Mouse (Mus musculus) layer of hippocampus, postnatal 25 days (tissue): ENCODE data around the gene Atp6v0a2. TPM values are rescaled to one million over a fixed set of nuclear protein-coding genes. Genes with fewer than 3 reads are reported as not detected.
"Not testable (repeated sequence)": the region's sequence is repeated elsewhere in the genome, so short reads cannot be mapped to it uniquely, and the experiment has no call there.

Experiments
- DNase-seq, 2 experiments: peaks; one replicate each; pipeline ENCODE4 v3.0.0; 2022; ENCODE audit warnings: mixed read lengths in 2 of 2, low spot score in 1 of 2; ENCODE audit errors: extremely low spot score in 1 of 2
- total RNA-seq, 2 experiments: library from RNA; stranded (reverse); gene quantifications; 2 replicates each; pipeline ENCODE4 v1.2.3; 2021

Atp6v0a2 gene
- 10 to 100 TPM; 53.5 to 68.2 TPM for total RNA-seq

DNA sequence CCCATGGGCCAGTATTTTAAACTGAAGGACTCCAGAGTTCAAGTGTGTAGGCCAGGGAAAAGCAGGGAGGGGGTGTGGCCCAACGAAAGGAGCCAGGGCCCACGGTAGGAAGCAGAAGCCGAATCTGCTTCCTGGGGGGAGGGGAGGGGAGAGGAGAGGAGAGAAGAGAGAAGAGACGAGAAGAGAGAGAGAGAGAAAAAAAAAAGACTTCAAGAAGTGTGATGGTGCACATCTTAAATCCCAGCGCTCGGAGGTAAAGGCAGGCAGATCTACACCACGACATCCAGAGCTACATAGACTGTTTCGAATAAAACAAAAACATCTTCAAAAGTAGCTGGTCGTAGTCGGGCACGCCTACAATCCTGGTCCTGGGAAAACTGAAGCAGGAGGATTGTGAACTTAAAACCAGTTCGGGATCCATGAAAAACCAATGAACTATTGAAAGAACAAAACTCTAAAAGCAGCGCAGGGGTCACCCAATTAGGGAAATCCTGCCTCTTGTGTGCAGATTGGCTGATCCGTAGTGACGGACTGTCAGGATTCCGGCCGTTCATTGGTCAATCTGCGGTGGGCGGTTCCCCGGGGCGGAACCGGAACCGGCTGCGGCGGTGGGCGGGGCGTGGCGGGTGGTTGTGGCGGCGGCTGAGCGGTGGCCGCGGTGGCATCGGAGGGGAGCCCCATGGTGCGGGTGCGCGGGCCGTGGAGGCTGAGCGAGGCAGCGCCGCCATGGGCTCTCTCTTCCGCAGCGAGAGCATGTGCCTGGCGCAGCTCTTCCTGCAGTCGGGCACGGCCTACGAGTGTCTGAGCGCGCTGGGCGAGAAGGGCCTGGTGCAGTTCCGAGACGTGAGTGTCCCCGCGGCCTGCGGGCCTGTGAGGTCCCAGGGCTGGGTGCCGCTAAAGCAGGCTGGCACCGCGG, at the start of gene Atp6v0a2:
TSS of gene Atp6v0a2 (plus strand) at position 129 of the 916 bp plus-strand sequence.
- peak; percentile 89 to 92 for DNase-seq

DNA sequence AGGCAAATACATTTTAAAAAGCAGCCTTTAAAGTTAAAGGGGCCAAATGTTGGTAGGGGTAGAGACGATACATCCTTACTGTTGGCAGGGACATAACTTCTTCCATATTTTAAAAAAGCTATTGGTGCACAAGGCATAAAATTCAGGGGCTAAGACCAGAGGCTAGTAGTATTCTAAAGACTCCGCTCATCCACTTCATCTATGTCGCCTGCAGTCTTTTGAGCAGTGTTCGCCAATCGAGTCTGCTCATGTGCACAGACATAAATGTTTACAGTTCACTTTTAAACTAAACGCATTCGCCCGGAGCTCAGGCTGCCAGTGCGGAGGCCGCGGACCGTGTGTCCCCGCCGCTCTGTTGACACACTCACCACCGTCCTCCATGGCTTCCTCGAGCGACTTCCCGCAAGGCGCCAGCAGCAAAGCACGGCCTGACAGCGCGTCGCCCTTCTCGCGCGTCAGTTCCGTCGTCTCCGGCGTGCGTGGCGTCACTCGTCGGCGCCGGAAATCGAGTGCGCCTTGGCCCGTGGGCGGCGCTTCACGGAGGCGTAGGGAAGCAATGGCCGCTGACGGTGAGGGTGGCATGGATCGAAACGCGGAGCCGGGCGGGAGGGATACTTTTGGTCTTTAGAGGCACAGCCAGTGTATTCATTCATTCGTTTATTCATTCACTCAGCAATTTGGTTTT, 49.6 kb upstream of the Atp6v0a2 start, which contains the start of the genes Eif2b1 and Gtf2h3:
TSS of gene Eif2b1 (minus strand) at position 499 of the 685 bp plus-strand sequence.
TSS of gene Gtf2h3 (plus strand) at position 508 of the 685 bp plus-strand sequence.
- DNase-seq, result peak; percentile 93 to 95

DNA sequence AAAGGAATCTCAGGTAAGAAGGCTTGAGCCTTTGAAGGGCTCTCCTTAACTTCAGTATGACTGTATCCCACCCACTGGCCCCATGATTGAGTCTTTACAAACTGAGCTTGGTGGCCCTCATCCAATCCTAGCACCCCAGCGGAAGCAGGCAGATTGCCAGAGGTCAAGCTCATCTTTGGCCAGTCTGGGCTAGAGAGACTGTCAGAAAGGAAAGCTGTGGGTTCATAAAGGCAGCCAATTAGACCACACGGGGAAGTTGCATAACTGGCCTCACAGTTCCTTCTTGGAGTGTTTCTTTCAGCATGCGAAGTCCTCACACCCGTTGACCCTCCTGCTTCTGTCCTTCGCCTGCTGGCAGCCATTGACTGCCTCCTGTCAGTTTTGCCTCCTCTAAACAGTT, 45.9 kb upstream of the Atp6v0a2 start:
- DNase-seq, result no peak

DNA sequence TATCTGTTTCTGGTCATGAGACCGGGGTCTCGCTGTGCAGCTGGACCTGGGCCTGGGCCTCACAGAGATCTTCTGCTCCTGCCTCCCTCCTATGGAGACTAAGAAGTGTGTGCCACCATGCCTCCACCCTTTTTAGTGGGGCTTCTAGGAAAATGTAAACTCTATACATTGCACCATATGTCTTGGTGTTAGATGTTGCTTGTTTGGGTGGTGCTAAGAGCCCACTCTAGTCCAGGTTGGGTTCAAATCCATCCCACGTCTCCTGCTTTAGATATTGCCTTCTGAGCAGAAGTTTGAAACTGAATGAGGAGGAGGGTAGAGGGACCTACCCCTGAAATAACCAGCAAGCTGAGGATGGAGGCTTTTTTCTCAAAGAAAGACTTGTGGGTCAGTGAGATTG, 35.6 kb upstream of the Atp6v0a2 start:
- DNase-seq, result no peak

DNA sequence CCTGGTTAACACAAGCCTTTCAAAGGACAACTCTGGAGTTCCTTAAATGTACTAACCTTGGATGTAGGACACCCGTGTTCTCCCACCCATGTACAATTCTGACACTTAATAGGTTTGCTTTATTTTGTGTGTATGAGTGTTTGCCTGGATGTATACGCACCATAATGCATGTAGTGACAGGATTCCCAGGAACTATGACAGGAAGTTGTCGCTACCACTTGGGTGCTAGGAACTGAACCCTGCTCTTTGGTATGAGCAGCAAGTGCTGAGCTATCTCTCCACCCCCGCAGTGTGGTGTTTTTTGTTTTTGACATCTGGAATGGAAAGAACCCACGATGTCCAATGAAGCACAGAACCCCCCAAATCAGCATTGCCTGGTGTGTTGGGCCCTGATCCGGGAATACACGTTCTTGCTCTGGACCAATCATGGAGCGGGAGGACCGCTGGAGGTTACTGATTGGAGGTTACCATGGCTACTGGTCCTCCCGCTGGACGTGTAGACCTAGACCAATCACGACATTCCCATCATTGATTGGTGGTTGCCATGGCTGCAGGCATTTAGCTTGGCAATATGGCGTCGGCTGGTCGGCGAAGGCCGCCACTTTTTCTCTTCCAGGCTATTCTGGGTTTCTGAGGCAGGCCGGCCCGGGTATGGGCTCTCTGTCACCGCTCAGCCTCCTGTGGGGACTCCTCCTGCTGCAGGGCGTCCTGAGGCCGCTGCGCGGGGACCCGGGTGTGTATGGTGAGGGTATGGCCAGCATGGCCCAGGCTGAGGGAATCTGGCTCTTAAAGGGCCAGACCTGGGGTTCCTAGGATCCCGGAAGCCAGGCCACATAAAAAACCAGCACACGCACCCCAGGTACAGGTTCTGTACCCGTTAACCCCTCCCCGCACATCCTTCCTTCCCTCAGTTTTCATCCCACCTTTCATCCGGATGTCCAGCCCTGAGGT, 29.9 kb upstream of the Atp6v0a2 start:
- DNase-seq, result peak; percentile 73 to 76

DNA sequence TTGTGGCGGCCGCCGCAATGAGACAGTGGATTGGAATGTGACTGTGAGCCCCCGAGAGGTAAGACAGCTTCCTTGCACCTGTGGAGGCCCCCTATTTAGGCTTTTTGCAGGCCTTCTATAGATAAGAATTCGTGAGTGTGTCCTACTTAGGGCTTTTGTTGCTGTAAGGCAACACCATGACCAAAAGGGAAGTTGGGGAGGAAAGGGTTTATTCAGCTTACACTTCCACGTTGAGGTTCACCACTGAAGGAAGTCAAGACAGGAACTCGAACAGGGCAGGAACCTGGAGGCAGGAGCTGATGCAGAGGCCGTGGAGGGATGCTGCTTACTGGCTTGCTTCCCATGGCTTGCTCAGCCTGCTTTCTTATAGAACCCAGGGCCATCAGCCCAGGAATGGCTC, 28.6 kb upstream of the Atp6v0a2 start:
- not testable (repeated sequence) for DNase-seq

DNA sequence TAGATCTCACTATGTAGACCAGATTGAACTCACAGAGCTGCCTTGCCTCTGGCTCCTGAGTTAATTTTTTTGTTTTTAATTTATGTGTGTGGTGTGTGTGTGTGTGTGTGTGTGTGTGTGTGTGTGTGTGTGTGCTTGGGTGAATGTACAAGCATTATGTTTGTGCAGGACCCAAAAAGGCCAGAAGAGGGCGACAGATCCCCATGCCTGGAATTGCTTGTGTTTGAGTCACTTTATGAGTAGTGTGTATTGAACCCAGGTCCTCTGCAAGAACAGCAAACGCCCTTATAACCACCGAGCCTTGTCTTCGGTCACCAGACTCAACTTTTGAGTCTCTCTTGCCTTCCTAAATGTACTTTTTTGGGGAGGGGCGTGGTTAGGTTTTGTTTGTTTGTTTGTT, 26.0 kb upstream of the Atp6v0a2 start:
- peak in 1 of 2 experiments; percentile 66 for DNase-seq

DNA sequence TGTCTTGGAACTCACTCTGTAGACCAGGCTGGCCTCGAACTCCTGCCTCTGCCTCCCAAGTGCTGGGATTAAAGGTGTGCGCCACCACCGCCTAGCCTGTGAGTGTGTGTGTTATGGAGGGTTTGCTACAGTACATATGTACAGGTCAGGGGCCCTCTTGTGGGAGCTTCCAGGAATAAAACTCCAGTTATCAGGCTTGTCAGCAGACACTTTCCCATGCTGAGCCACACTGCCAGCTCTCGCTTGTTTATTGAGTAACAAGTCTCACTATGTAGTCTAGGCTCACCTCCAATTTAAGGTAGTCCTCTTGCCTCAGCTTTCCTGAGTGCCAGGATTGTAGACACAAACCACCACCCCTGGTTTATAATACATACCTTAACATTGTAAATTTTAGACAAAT, 24.1 kb upstream of the Atp6v0a2 start:
- DNase-seq, result no peak

DNA sequence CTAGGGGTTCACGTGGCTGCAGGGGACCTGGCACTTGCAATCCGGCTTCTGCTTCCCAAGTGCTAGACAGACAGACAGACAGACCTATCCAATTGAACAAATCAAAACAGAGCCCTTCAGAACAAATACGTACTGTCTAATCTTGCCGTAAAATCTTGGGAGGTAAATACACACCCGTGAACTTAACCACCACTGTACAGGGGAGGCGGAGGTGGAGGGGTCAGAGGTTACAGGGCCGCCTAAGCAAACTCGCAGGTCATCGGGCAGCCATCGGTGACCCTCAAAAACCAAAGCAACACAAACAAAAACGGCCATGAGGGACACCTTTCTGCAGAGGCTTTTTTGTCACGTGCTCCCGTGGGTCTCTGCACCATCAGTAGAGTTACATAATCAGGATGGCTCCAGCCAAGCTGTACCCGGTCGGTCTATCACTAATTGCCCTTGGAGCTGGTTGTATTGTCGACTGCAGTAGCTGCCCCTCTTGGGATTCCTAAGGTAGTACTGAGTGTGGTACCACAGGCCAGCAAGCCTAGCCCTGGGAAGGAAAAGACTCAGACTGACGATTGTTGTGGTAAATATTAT, 23.2 kb upstream of the Atp6v0a2 start:
- DNase-seq, result no peak

DNA sequence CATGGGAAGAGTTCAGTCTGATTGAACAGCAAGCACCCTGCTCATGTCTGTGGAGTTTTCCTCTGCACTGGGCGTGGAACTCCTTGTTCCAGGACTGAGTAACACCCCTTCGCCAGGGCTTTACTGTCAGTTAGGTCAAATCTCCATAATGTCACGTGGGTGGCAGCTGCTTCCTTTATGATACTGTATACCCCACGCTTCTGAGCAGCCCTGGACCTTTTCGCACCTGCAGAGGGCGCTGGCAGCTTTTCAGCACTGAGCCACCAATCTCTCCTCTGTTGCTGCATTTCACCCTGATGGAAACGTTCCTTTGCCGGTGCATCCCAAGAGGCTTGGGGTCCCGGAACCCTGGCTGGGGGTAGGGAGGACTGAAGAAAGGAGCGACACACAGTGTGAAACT, 17.4 kb upstream of the Atp6v0a2 start:
- DNase-seq, result no peak

DNA sequence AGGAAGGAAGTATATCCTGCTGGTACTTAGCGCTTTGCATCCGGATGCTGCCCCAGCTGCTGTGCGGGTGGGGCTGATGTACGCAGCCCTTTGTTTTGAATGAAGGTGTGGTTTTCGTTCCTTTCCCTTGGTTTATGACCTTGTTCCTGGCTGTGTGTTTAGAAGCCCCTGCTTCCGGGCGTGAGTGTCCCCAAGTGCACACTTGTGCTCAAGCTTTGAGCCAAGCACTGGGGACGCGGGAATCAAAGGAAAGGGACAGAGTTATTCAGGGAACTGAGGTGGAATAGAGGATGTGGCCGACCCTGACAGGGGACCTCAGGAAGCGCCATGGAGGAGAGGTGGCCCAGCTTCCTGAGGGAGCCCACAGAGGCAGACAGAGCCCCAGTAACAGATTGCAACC, 13.7 kb upstream of the Atp6v0a2 start:
- DNase-seq, result no peak

DNA sequence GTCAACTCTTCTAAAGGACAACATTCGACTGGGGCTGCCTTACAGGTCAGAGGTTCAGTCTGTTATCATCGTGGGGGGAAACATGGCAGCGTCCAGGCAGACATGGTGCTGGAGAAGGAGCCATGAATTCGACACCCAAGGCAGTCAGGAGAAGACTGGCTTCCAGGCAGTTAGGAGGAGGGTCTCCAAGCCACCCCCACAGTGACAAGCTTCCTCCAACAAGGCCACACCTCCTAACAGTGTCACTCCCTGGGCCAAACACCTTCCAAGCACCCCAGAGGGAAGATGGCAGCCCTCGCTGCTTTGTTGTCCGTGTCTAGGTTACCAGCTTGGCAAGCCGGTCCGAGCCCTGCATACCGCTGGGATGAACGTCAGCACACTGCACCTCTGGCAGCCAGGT, 9.7 kb upstream of the Atp6v0a2 start:
- DNase-seq, result no peak

DNA sequence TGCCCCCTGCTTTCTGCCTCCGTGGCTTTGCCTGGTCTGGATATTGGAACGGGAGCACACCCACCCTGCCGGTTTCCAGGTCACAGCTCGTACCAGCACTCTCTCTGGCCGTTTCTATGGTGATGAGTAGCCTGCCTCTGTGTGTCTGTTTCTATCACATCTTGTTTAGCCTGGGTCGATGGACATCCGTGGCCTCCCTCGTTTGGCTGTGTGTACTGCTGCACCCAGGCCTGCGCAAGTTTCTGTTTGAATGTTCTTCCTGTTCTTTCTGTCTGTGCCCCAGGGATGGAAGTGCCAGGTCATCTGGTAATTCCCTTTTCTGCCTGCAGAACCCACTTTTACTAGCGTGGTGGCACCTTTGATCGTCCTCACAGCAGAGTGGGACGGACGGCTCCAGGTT, 7.0 kb upstream of the Atp6v0a2 start:
- DNase-seq, result no peak

DNA sequence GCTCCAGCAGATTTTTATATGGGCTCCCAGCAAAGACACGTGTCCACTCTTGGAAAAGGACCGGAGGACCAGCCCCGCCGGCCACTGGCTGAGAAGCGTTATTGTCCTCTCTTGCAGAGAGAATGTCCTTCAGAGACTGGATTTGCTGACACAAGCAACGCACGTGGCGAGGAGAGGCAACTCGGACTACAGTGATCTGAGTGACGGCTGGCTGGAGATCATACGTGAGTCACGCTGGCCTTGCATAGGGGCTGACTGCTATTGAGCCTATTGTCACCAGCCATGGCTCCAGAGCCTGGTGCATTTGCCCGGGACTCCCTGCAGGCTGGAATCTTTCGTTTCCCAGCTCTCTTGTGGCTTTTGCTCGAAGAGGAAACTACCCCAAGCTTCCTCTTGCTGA, 5.5 kb upstream of the Atp6v0a2 start:
- no peak for DNase-seq

DNA sequence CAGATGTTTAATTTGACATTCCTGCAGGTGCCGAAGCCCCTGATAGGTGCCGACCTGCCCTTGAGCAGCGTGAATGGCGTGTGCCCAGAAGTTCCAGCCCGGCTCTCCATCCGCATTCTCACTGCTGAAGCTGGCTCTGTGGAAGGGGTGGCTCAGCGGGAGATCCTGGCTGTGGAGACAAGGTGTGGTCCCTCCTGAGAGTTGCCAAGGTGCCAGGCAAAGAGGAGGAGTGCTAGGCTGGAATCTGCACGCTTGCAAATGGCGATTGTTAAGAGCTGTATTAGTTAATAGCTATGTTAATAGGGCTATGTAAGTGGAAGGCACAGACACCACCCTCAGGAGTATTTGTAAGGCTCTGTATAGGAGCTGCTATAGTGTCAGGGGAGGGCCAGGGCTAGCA, 4.1 kb upstream of the Atp6v0a2 start:
- no peak for DNase-seq

DNA sequence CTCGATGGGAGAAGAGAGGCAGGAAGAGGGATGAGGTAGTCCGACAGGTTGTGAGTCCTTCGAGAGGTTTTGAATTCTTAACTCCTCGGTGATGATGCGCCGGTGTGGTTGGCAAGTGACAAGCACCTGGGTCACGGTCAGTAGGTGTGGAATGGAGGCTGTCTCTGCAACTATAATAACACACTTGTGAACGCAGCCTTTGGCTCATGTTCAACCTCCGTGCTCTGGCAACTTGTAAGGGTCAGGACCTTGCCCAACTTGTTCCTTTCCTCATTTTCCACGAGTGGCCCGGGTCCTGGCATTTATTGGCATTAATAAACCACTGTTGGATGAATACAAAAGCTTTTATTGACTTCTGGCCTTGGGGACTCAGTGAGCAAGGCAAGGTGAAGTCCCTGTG, 1.3 kb downstream of the Atp6v0a2 start:
- DNase-seq, result no peak

DNA sequence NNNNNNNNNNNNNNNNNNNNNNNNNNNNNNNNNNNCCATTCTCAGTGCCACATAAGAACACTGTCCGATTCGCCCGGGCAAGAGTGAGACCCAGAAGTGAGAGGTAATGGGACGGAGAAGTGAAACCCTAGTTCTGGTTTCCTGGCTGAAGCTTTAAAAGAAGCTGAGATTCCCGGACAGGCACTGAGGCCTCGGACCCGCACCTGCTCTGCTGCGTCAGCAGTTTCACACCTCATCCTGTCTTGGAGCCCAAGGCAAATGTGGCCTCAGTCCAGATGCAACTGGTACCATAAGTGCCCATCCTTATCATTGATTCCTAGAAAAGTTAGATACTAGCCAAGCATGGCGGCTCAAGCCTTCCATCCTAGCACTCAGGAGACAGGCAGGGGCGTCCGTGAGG, 3.3 kb downstream of the Atp6v0a2 start:
- DNase-seq, result no peak

DNA sequence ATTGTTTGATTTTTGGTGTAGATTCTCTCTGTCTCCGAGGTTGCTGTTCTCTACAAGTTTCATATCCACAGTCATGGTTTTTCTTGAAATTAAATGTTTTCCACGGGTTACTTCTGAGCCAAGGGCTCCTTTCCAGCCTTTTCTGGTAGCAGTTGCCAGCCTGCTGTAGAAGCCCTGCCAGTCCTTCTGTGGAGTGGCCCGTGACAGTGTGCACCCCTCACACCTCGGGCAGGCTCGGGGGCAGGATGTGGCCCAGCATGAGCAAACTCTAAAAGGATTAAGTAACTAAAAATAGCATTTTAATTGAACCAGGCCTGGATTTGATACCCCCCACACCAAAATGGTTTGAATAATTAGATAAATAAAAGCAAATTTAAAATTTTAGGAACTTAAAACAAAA, 4.1 kb downstream of the Atp6v0a2 start:
- DNase-seq, result no peak

DNA sequence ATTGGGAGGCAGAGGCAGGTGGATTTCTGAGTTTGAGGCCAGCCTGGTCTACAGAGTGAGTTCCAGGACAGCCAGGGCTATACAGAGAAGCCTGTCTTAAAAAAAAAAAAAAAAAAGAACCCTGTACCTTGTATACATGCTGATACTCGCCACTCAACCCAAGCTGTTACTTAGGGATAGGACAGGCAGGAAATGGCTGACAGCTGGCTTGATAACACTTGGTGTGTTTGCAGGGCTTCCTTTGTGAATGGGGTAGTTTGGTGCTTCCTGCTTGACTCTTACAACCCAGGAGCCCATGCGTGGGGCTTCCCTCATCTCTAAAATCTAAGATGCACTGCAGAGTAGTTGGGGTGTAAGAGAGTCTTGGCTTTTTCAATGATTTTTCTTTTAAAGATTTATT, 5.0 kb downstream of the Atp6v0a2 start:
- DNase-seq, result no peak

DNA sequence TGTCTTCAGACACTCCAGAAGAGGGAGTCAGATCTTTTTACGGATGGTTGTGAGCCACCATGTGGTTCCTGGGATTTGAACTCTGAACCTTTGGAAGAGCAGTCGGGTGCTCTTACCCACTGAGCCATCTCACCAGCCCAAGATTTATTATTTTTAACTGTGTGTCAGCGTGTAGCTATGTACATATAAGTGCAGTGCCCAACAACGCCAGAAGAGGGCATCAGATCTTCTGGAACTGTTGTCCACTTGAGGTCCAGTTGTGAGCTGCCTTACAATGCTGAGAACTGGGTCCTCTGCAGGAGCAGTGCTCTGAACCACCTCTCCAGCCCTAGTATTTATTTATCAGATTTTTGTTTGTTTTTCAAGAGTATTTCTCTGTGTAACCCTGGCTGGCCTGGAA, 6.7 kb downstream of the Atp6v0a2 start:
- peak in 1 of 2 experiments; percentile 29 for DNase-seq
